Comparison of ENCODE assay signal across 8 mouse cellular contexts in genomic region chr7:70359791-70360581, GRCm38 (mm10). TPM values are rescaled to one million over a fixed set of nuclear protein-coding genes. Genes with fewer than 3 reads are reported as not detected.
DNase-seq lines count a peak whose midpoint lies in the region; ATAC-seq and TF ChIP-seq lines count a peak whose summit lies in the region.

No protein-coding gene starts in this region.

- no peak for TF ChIP-seq POLR2A in cortical plate, adult 2 months (IDR thresholded peaks at IDR 0.05; ENCODE audit: extremely low read depth, insufficient read depth, low read length)
- TF ChIP-seq POLR2A in olfactory bulb, adult 2 months (IDR thresholded peaks at IDR 0.05; ENCODE audit: insufficient read depth, low read depth, low read length): no peak

- H3K4me3 ChIP-seq in lung, embryonic 16.5 days (ENCODE audit: low read length): peak overlapping the region; percentile 89
- H3K4me3 ChIP-seq in cortical plate, adult 2 months (ENCODE audit: insufficient read depth, low read length): peak overlapping the region; percentile 61
- H3K4me3 ChIP-seq in heart, embryonic 16.5 days (ENCODE audit: low read length): peak overlapping the region; percentile 65
- H3K4me3 ChIP-seq in limb, embryonic 10.5 days: peak overlapping the region; percentile 92
- peak overlapping the region; percentile 83 for H3K4me3 ChIP-seq in olfactory bulb, adult 2 months (ENCODE audit: insufficient read depth, low read depth, low read length)

- peaks cover 9% of the 10 kb centered on the region; the same call in 1 of the 2 replicates for H3K4me1 ChIP-seq in lung, embryonic 16.5 days (replicated peaks; ENCODE audit: control insufficient read depth, insufficient read depth, low read length)
- no peaks in the 10 kb centered on the region for H3K4me1 ChIP-seq in cortical plate, adult 2 months (ENCODE audit: control insufficient read depth, insufficient read depth, low read length)
- H3K4me1 ChIP-seq in heart, embryonic 16.5 days (ENCODE audit: control insufficient read depth, insufficient read depth, low read length): no peaks in the 10 kb centered on the region; the same call in 1 of the 2 replicates
- H3K4me1 ChIP-seq in limb, embryonic 10.5 days: peaks cover 46% of the 10 kb centered on the region
- peaks cover 20% of the 10 kb centered on the region for H3K4me1 ChIP-seq in olfactory bulb, adult 2 months (ENCODE audit: control insufficient read depth, insufficient read depth, low read length)

- DNase-seq in lung, postnatal 14 days: no peak
- DNase-seq in limb, embryonic 10.5 days (ENCODE audit: low spot score): peak; percentile 74
- no peak for DNase-seq in thymus, postnatal 36 days
- DNase-seq in urinary bladder, postnatal 10 days (ENCODE audit: low spot score): no peak

- H3K36me3 ChIP-seq in lung, embryonic 16.5 days (ENCODE audit: control insufficient read depth, insufficient read depth, low read length): peaks cover 12% of the 10 kb centered on the region; the same call in 1 of the 2 replicates
- no peaks in the 10 kb centered on the region for H3K36me3 ChIP-seq in heart, embryonic 16.5 days (ENCODE audit: control insufficient read depth, insufficient read depth)
- peaks cover 38% of the 10 kb centered on the region for H3K36me3 ChIP-seq in limb, embryonic 10.5 days

- peak overlapping the region; percentile 83 for H3K9ac ChIP-seq in lung, embryonic 16.5 days (ENCODE audit: low read length)
- H3K9ac ChIP-seq in heart, embryonic 16.5 days (ENCODE audit: low read length): peak overlapping the region; percentile 83

- TF ChIP-seq CTCF in cortical plate, adult 2 months (IDR thresholded peaks at IDR 0.05; ENCODE audit: extremely low read depth, insufficient read depth, low read length): no peak
- no peak for TF ChIP-seq CTCF in olfactory bulb, adult 2 months (IDR thresholded peaks at IDR 0.05; ENCODE audit: insufficient read depth, low read depth, low read length)

- peak overlapping the region; percentile 72 for H3K4me2 ChIP-seq in lung, embryonic 16.5 days (ENCODE audit: low read depth, low read length)
- H3K4me2 ChIP-seq in heart, embryonic 16.5 days (ENCODE audit: low read depth, low read length): peak overlapping the region; percentile 88

- H3K9me3 ChIP-seq in lung, embryonic 16.5 days (ENCODE audit: control insufficient read depth, low read length): no peaks in the 10 kb centered on the region
- H3K9me3 ChIP-seq in heart, embryonic 16.5 days (replicated peaks; ENCODE audit: control insufficient read depth, low read length): no peaks in the 10 kb centered on the region
- no peaks in the 10 kb centered on the region for H3K9me3 ChIP-seq in limb, embryonic 10.5 days (replicated peaks)

- 1% methylated on average over 70 of the region's 75 CpGs for WGBS in lung, embryonic 16.5 days
- WGBS in heart, embryonic 16.5 days: under 1% methylated on average over 73 of the region's 75 CpGs
- under 1% methylated on average over 75 of the region's 75 CpGs for WGBS in limb, embryonic 10.5 days
- WGBS in olfactory bulb, adult 2 months: 2% methylated on average over 75 of the region's 75 CpGs

- H3K27ac ChIP-seq in lung, embryonic 16.5 days (ENCODE audit: low read length): peak overlapping the region; percentile 100
- peak overlapping the region; percentile 90 for H3K27ac ChIP-seq in cortical plate, adult 2 months (ENCODE audit: insufficient read depth, low read length)
- peak overlapping the region; percentile 96 for H3K27ac ChIP-seq in heart, embryonic 16.5 days (ENCODE audit: low read length)
- H3K27ac ChIP-seq in limb, embryonic 10.5 days: peak overlapping the region; percentile 100
- H3K27ac ChIP-seq in olfactory bulb, adult 2 months (ENCODE audit: insufficient read depth, low read depth, low read length): no peak overlapping the region

- H3K27me3 ChIP-seq in lung, embryonic 16.5 days (ENCODE audit: control insufficient read depth, insufficient read depth, low read depth, low read length): no peaks in the 10 kb centered on the region
- peaks cover 42% of the 10 kb centered on the region for H3K27me3 ChIP-seq in heart, embryonic 16.5 days (ENCODE audit: control insufficient read depth, insufficient read depth, low read length)
- H3K27me3 ChIP-seq in limb, embryonic 10.5 days (ENCODE audit: low read depth, poor library complexity, severe bottlenecking): peaks cover 12% of the 10 kb centered on the region; the same call in 1 of the 2 replicates

- ATAC-seq in lung, embryonic 16.5 days (ENCODE audit: low read depth): no peak
- ATAC-seq in heart, embryonic 16.5 days (replicated peaks; ENCODE audit: extremely low read depth, insufficient read depth, low FRiP score): no peak

RNA-seq across cellular contexts. Expression of gene Nr2f2, which starts 6.5 kb away (rescaled TPM):
- polyA plus RNA-seq in lung, embryonic 16.5 days (2015; fragmentation: Nextera tagmentation; extraction: Ambion mirVana): 83.5 and 95.7 TPM in 2 replicates
- 13.8 and 21.2 TPM in 2 replicates for polyA plus RNA-seq in cortical plate, adult 2 months (2012; rRNA removed)
- polyA plus RNA-seq in heart, embryonic 16.5 days (2015; fragmentation: Nextera tagmentation; extraction: Ambion mirVana): 15.4 and 20.0 TPM in 2 replicates
- polyA plus RNA-seq in limb, embryonic 10.5 days (2016; fragmentation: Nextera tagmentation; extraction: Ambion mirVana): 48.0 and 56.8 TPM in 2 replicates
- not detected in 2 replicates for polyA plus RNA-seq in olfactory bulb, adult 2 months (2012; ENCODE audit: insufficient read depth, insufficient read length, low replicate concordance, missing spikeins)

Comparison
In these comparisons a context has a peak if more than half of its experiments do, and no peak if none do; other contexts are left out.
1. RNA of gene Nr2f2, which starts 6.5 kb away (polyA plus RNA-seq): 83.5 to 95.7 TPM in lung, embryonic 16.5 days, 48.0 to 56.8 TPM in limb, embryonic 10.5 days, 13.8 to 21.2 TPM in cortical plate, adult 2 months and 15.4 to 20.0 TPM in heart, embryonic 16.5 days; not detected in olfactory bulb, adult 2 months; every median in the first group is over 10 times any median in the second.
2. Peak in every context shown above with its lines, with median percentiles within 50 percentile points of each other: H3K4me3 ChIP-seq.